Mouse (Mus musculus) neural tube, embryonic 14.5 days (tissue): ENCODE data around the gene Ang4. TPM values are rescaled to one million over a fixed set of nuclear protein-coding genes. Genes with fewer than 3 reads are reported as not detected.
"Not testable (repeated sequence)": the region's sequence is repeated elsewhere in the genome, so short reads cannot be mapped to it uniquely, and the experiment has no call there.

Experiments
- ATAC-seq: fragments of 200-750 bp; cut with Nextera tagmentation; 2 replicates; pipeline ENCODE4 v1.8.0; 2017; ENCODE audit warnings: low read depth, mild to moderate bottlenecking, moderate TSS enrichment, moderate library complexity
- H3K27ac ChIP-seq: fragments of 300-500 bp; sonication (generic); 2 replicates; pipeline ENCODE4 v1.5.1; 2014; ENCODE audit warnings: low read depth, mild to moderate bottlenecking, control low read depth, low read length, moderate library complexity, mixed read lengths
- H3K27me3 ChIP-seq: fragments of 300-500 bp; sonication (generic); 2 replicates; pipeline ENCODE4 v1.6.1; 2014; ENCODE audit warnings: low read length; ENCODE audit not compliant: control insufficient read depth, insufficient read depth
- H3K36me3 ChIP-seq: fragments of 300-500 bp; sonication (generic); 2 replicates; pipeline ENCODE4 v1.6.1; 2014; ENCODE audit warnings: low read length, mixed read lengths; ENCODE audit not compliant: control insufficient read depth, insufficient read depth
- H3K4me1 ChIP-seq: fragments of 300-500 bp; sonication (generic); 2 replicates; pipeline ENCODE4 v1.6.1; 2014; ENCODE audit warnings: low read length; ENCODE audit not compliant: control insufficient read depth, insufficient read depth
- H3K4me2 ChIP-seq: fragments of 300-500 bp; sonication (generic); 2 replicates; pipeline ENCODE4 v1.6.1; 2014; ENCODE audit warnings: mild to moderate bottlenecking, low read depth, low read length, control low read depth
- H3K4me3 ChIP-seq: fragments of 300-500 bp; sonication (generic); 2 replicates; pipeline ENCODE4 v1.5.1; 2014; ENCODE audit warnings: low read depth, low read length, control low read depth, mixed read lengths
- H3K9ac ChIP-seq: fragments of 300-500 bp; sonication (generic); replicated peaks from 2 replicates; pipeline ENCODE4 v1.6.1; 2014; ENCODE audit warnings: low read depth, mild to moderate bottlenecking, control low read depth, low read length, mixed read lengths
- H3K9me3 ChIP-seq: fragments of 300-500 bp; sonication (generic); 2 replicates; pipeline ENCODE4 v1.6.1; 2016; ENCODE audit warnings: low read length; ENCODE audit not compliant: control insufficient read depth
- WGBS: fragments of 180-500 bp; shearing (Covaris S2); extraction: QIAGEN DNeasy Blood & Tissue Kit; methylation state at CpG from one replicate; pipeline ENCODE4 v1.1.7; 2014; 5-methylcytosine and 5-hydroxymethylcytosine counted together
- polyA plus RNA-seq: library from polyadenylated mRNA; unstranded; fragments of >200 nt; fragmentation: Nextera tagmentation; extraction: Ambion mirVana; gene quantifications from 2 replicates; pipeline ENCODE4 v1.2.1, GENCODE M21; 2014

The Ang4 gene
- not detected in 2 replicates for polyA plus RNA-seq

DNA sequence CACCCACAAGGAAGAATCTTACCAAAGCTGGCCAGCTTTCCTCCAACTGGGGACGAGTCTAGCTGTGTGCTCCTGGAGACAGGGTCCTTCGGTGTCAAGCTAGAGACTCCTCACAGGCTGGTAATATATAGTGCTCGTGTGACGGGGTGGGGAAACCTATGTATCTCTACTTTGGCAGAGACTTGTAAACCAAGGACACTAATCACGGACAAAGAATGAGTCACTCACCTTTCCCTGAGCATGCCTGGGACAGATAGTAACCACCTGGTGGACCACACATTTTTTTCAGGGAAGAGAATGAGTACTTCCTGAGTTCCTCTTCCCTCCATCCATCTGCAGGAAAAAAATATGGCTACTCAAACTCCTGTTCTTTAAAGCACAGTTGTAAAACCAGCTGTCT is at the start of gene Ang4:
Ang4 (minus strand) TSS at position 101 of the 400 bp plus-strand sequence.
- no peaks in the 10 kb centered on the region for H3K4me1 ChIP-seq
- no peak within 1 kb of the TSS for H3K4me2 ChIP-seq
- WGBS: 82% methylated on average over 5 of the region's 5 CpGs
- no peaks in the 10 kb centered on the region for H3K36me3 ChIP-seq
- no peak for ATAC-seq
- H3K9me3 ChIP-seq: no peaks in the 10 kb centered on the region
- H3K4me3 ChIP-seq: no peak within 1 kb of the TSS
- H3K27me3 ChIP-seq: no peaks in the 10 kb centered on the region
- no peak within 1 kb of the TSS for H3K9ac ChIP-seq
- H3K27ac ChIP-seq: no peak within 1 kb of the TSS

GRCm38 (mm10) chr14:51799746-51800145 is 26.4 kb upstream of the Ang4 start, which contains the start of gene AY358078:
Gene AY358078, plus strand, starts transcription at chr14:51800046.
- no peak within 1 kb of the TSS for H3K4me2 ChIP-seq
- no peaks in the 10 kb centered on the region for H3K27me3 ChIP-seq
- ATAC-seq: no peak
- WGBS: 94% methylated on average over 2 of the region's 2 CpGs
- no peaks in the 10 kb centered on the region for H3K9me3 ChIP-seq
- H3K4me1 ChIP-seq: no peaks in the 10 kb centered on the region
- no peak within 1 kb of the TSS for H3K4me3 ChIP-seq
- H3K36me3 ChIP-seq: no peaks in the 10 kb centered on the region
- H3K9ac ChIP-seq: no peak within 1 kb of the TSS
- no peak within 1 kb of the TSS for H3K27ac ChIP-seq

DNA sequence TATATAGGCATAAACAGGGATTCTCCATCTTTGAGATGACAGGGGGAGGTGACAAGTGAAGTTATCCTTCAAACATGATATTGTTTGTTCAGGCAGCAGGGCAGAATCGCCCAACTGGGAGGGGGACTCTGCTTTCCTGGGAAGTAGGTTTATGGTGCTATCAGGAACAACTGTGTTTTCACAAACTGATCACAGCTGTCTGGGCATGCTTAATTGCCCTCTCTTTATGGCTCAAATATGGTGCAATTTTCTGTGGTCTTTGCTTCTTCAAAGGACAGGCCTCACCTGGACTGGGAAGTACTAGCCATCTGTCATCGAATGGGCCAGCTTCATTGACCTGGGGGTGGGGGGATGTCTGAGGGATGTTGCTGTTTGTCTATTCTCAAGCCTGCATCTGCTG is 20.7 kb upstream of the Ang4 start:
- peak; percentile 38; the same call in 1 of the 2 replicates for ATAC-seq
- Histone ChIP-seq H3K27ac (no peak overlapping the region), H3K36me3 (no peaks in the 10 kb centered on the region), H3K4me2 (no peak overlapping the region), H3K4me3 (no peak overlapping the region), H3K27me3 (no peaks in the 10 kb centered on the region), H3K9ac (no peak overlapping the region), H3K4me1 (no peaks in the 10 kb centered on the region), H3K9me3 (no peaks in the 10 kb centered on the region)
- 8% methylated on average over 2 of the region's 2 CpGs for WGBS

GRCm38 (mm10) chr14:51789196-51789595 is 15.8 kb upstream of the Ang4 start:
- no peaks in the 10 kb centered on the region for H3K27me3 ChIP-seq
- H3K4me2 ChIP-seq: no peak overlapping the region
- H3K27ac ChIP-seq: no peak overlapping the region
- ATAC-seq: no peak
- 84% methylated on average over 2 of the region's 2 CpGs for WGBS
- H3K36me3 ChIP-seq: no peaks in the 10 kb centered on the region
- no peaks in the 10 kb centered on the region for H3K9me3 ChIP-seq
- H3K4me3 ChIP-seq: no peak overlapping the region
- H3K4me1 ChIP-seq: no peaks in the 10 kb centered on the region
- no peak overlapping the region for H3K9ac ChIP-seq

DNA sequence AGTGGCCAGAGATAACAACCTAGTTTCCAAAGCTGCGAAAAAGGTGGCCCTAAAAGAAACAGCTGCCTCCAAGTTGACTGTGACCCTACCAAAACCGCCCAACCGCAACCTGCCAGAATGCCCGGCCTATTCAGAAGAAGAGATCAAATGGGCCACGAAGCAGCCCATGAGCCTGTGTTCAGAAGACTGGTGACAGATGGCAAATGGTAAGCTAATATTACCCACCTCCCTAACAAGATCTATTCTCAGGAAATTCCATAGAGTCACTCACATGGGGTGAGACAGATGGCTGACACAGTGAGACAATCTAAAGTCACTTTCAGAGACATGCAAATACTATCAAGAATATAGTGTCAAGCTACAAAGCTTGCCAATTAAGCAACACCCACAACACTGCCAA is 13.7 kb upstream of the Ang4 start:
- Histone ChIP-seq H3K4me2 (no peak overlapping the region), H3K9ac (no peak overlapping the region), H3K36me3 (no peaks in the 10 kb centered on the region), H3K4me3 (no peak overlapping the region), H3K4me1 (no peaks in the 10 kb centered on the region), H3K27me3 (no peaks in the 10 kb centered on the region), H3K9me3 (no peaks in the 10 kb centered on the region), H3K27ac (no peak overlapping the region)
- ATAC-seq: peak; percentile 31; the same call in 1 of the 2 replicates
- WGBS: 53% methylated on average over 5 of the region's 5 CpGs

- whole genome bisulfite sequencing: 72% methylated on average over 4 of the region's 4 CpGs
Observed at GRCm38 (mm10) chr14:51786335-51786734, 12.9 kb upstream of the Ang4 start.

GRCm38 (mm10) chr14:51778865-51779481 is 5.6 kb upstream of the Ang4 start:
- H3K9ac ChIP-seq: no peak overlapping the region
- H3K27ac ChIP-seq: no peak overlapping the region
- WGBS: 86% methylated on average over 4 of the region's 4 CpGs
- no peak overlapping the region for H3K4me3 ChIP-seq
- no peak overlapping the region for H3K4me2 ChIP-seq
- H3K4me1 ChIP-seq: no peaks in the 10 kb centered on the region
- no peaks in the 10 kb centered on the region for H3K27me3 ChIP-seq
- H3K9me3 ChIP-seq: no peaks in the 10 kb centered on the region
- ATAC-seq: no peak
- H3K36me3 ChIP-seq: no peaks in the 10 kb centered on the region

More at GRCm38 (mm10) chr14:51786335-51786734, 12.9 kb upstream of the Ang4 start:
- H3K4me2 ChIP-seq: no peak overlapping the region
- no peaks in the 10 kb centered on the region for H3K27me3 ChIP-seq
- H3K4me3 ChIP-seq: no peak overlapping the region
- H3K9me3 ChIP-seq: no peaks in the 10 kb centered on the region
- no peak for ATAC-seq
- H3K36me3 ChIP-seq: no peaks in the 10 kb centered on the region
- no peak overlapping the region for H3K9ac ChIP-seq
- H3K4me1 ChIP-seq: no peaks in the 10 kb centered on the region
- H3K27ac ChIP-seq: no peak overlapping the region

DNA sequence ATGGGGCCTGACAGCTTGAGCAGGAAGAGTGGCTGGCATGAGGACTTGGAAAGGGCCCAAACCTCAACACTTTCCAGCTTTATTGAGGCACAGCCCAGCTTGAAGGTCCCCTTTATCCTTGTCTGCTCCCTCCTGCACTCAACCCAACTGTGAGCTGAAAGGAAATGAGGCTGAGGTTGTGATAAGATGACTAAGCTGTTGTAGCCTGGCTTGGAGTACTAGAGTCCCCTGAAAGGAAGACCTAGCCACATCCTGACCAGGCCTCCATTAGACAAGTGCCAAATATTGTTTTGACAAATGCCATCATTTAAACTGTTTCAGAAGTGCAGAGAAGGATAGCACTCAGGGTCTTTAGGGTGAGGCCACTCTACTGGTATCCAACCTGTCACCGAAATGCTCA is 4.4 kb upstream of the Ang4 start:
- H3K27me3 ChIP-seq: no peaks in the 10 kb centered on the region
- H3K9me3 ChIP-seq: no peaks in the 10 kb centered on the region
- no peak overlapping the region for H3K4me3 ChIP-seq
- no peak for ATAC-seq
- no peaks in the 10 kb centered on the region for H3K4me1 ChIP-seq
- no peak overlapping the region for H3K27ac ChIP-seq
- no peak overlapping the region for H3K4me2 ChIP-seq
- H3K36me3 ChIP-seq: no peaks in the 10 kb centered on the region
- no peak overlapping the region for H3K9ac ChIP-seq
- WGBS: 100% methylated on average over 1 of the region's 1 CpGs

GRCm38 (mm10) chr14:51771378-51771777 is 2.0 kb downstream of the Ang4 start:
- not testable (repeated sequence) for H3K9me3 ChIP-seq, H3K27me3 ChIP-seq, H3K4me2 ChIP-seq, H3K4me1 ChIP-seq, H3K4me3 ChIP-seq, H3K9ac ChIP-seq, H3K27ac ChIP-seq, H3K36me3 ChIP-seq
- ATAC-seq: peak; percentile 72
- WGBS: 89% methylated on average over 1 of the region's 1 CpGs
